ENCODE assay signal across 13 mouse cellular contexts in genomic region chr3:38853650-38854049, GRCm38 (mm10). TPM values are rescaled to one million over a fixed set of nuclear protein-coding genes. Genes with fewer than 3 reads are reported as not detected.
DNase-seq lines count a peak whose midpoint lies in the region; ATAC-seq and TF ChIP-seq lines count a peak whose summit lies in the region.
"Had no signal": no experiment of that assay in that cellular context is flagged by ENCODE, and none has a peak within 500 bp of the region (broad histone marks: within the 10 kb centered on the region; RNA-seq: fewer than 3 reads in every experiment).

No protein-coding gene starts in this region.

- H3K27ac ChIP-seq in kidney, adult 2 months (ENCODE audit: insufficient read depth, low read depth, low read length): no peak overlapping the region
- H3K27ac ChIP-seq: forebrain, embryonic 13.5 days; limb, embryonic 15.5 days had no signal

- DNase-seq in kidney, adult 2 months: no peak
- no peak for DNase-seq in kidney, adult 8-10 months
- DNase-seq in testis, postnatal 14 days (ENCODE audit: low spot score): peak; percentile 12
- no peak for DNase-seq in testis, postnatal 10 days (ENCODE audit: low spot score)
- no peak for DNase-seq in Muller cell, postnatal 12 days (ENCODE audit: inconsistent ontology term)
- DNase-seq in adrenal gland, postnatal 10 days: no peak
- DNase-seq: cerebellum, postnatal 14 days; heart, adult 18-20 months had no signal

- no peak overlapping the region for H3K4me3 ChIP-seq in kidney, adult 2 months (ENCODE audit: insufficient read depth, low read depth, low read length)
- H3K4me3 ChIP-seq: forebrain, embryonic 13.5 days; limb, embryonic 15.5 days had no signal

- 25% methylated on average over 3 of the region's 3 CpGs for WGBS in kidney, adult 2 months

- TF ChIP-seq CTCF in kidney, adult 2 months (conservative IDR thresholded peaks at IDR 0.05; ENCODE audit: insufficient read depth, insufficient read length, low read depth, low read length): 0 out of 2 replicates have a peak, but pooled peaks have one; percentile 8

- ATAC-seq in megakaryocyte progenitor cell, adult 5-6 weeks (replicated peaks; ENCODE audit: poor library complexity): peak; percentile 60; the same call in 1 of the 2 replicates
- ATAC-seq: forebrain, embryonic 13.5 days; hindbrain, embryonic 16.5 days had no signal

- no peaks in the 10 kb centered on the region for H3K27me3 ChIP-seq in kidney, adult 2 months (replicated peaks; ENCODE audit: control insufficient read depth, insufficient read depth, low read length)
- H3K27me3 ChIP-seq: forebrain, embryonic 13.5 days; limb, embryonic 15.5 days had no signal

- H3K36me3 ChIP-seq in kidney, adult 2 months (ENCODE audit: control insufficient read depth, insufficient read depth, low read length): no peaks in the 10 kb centered on the region
- H3K36me3 ChIP-seq: limb, embryonic 15.5 days had no signal

- H3K4me1 ChIP-seq in kidney, adult 2 months (ENCODE audit: control insufficient read depth, insufficient read depth, low read length): no peaks in the 10 kb centered on the region
- H3K4me1 ChIP-seq: forebrain, embryonic 13.5 days had no signal

- no peak for TF ChIP-seq POLR2A in kidney, adult 2 months (IDR thresholded peaks at IDR 0.05; ENCODE audit: low read depth, low read length)

RNA-seq across cellular contexts. Expression of gene Fat4, which starts 33.1 kb away (rescaled TPM):
- 1.6 TPM in 2 replicates for polyA plus RNA-seq in kidney, adult 2 months (2012; rRNA removed)
- total RNA-seq in megakaryocyte progenitor cell, adult 5-6 weeks (2015): 0.02 TPM in 1 of 2 replicates, not detected in the other
- total RNA-seq in megakaryocyte progenitor cell, adult 5-6 weeks (2017): not detected in 2 replicates
- 10 to 100 TPM; 15.7 to 24.8 TPM for total RNA-seq in adrenal gland, postnatal 10 days (2021)
- total RNA-seq: monocyte, adult 5-6 weeks had no signal

Comparison
In these comparisons a context has a peak if more than half of its experiments do, and no peak if none do; other contexts are left out.
1. RNA of gene Fat4, which starts 33.1 kb away (total RNA-seq): 15.7 to 24.8 TPM in adrenal gland, postnatal 10 days; 0.02 TPM in megakaryocyte progenitor cell, adult 5-6 weeks; every median in the first group is over 10 times any median in the second.